Mouse (Mus musculus): Measurements from ENCODE around the gene Chst8. TPM values are rescaled to one million over a fixed set of nuclear protein-coding genes. Genes with fewer than 3 reads are reported as not detected.

Chst8 gene
- total RNA-seq, 1 experiment = 2.7 TPM

DNA sequence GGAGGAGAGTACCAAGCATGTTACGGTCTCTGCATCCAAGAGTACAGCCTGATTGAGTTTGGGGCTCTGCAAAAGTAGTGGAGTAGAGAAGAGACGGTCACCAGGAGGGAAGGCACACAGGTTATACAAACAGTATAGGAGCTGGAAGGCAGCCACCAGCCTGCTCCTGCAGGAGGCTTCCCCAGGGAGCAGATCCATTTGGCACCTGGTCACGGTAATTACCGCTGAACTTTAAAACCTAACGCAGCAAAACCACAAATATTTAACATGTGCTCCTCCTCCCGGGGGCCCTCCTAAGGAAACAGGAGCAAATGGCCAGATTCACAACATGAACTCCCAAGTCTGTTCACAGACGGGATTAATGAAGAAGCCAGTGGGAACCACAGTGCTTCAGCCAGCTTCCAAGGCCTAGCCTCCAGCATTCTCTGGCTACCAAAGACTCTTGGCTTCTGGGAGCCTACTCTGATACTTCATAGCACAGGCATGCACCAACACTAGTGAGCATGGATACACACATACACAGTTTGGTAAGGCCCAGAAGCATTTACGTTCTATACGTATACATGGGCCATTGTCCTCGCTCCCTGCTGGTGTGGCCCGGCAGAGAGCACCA lies 97.6 kb downstream of the Chst8 start:
- H3K36me3 ChIP-seq (ENCODE audit: control insufficient read depth, insufficient read depth, low read length, poor library complexity, severe bottlenecking) = no peaks in the 10 kb centered on the region
- no peak overlapping the region for H3K4me3 ChIP-seq (ENCODE audit: insufficient read depth in 1 of 2, low read depth in 1 of 2, low read length in 2 of 2, poor library complexity in 1 of 2, severe bottlenecking in 1 of 2)
- TF ChIP-seq MAFK (IDR thresholded peaks at IDR 0.05; ENCODE audit: insufficient read depth, low read depth, low read length) (no peak), ZNF384 (IDR thresholded peaks at IDR 0.05; ENCODE audit: low read depth, low read length) (no peak), CHD2 (IDR thresholded peaks at IDR 0.05; ENCODE audit: low read depth, low read length) (no peak), ZC3H11A (IDR thresholded peaks at IDR 0.05; ENCODE audit: borderline replicate concordance, low read depth, low read length) (no peak), HCFC1 (IDR thresholded peaks at IDR 0.05; ENCODE audit: borderline replicate concordance, insufficient read depth, low read length) (no peak)
- H3K4me1 ChIP-seq (ENCODE audit: control insufficient read depth in 2 of 2, insufficient read depth in 2 of 2, low read length in 2 of 2, poor library complexity in 1 of 2) = peaks cover 0 to 9% of the 10 kb centered on the region in 2 experiments; a peak in 3 of 4 replicates
- H3K9me3 ChIP-seq (ENCODE audit: control insufficient read depth, insufficient read depth, low read depth, low read length) = no peaks in the 10 kb centered on the region
- no peak overlapping the region for H3K9ac ChIP-seq (ENCODE audit: insufficient read depth, low read depth, low read length, poor library complexity, severe bottlenecking)
- in situ Hi-C loops (cut with MboI; ENCODE audit: low sequenced_read_pairs in 2 of 2, unreplicated experiment in 2 of 2) = no loop called here
- DNase-seq (ENCODE audit: low read depth, low spot score) = no peak
- no peak overlapping the region for H3K27ac ChIP-seq (ENCODE audit: insufficient read depth, low read depth, low read length, poor library complexity, severe bottlenecking)

DNA sequence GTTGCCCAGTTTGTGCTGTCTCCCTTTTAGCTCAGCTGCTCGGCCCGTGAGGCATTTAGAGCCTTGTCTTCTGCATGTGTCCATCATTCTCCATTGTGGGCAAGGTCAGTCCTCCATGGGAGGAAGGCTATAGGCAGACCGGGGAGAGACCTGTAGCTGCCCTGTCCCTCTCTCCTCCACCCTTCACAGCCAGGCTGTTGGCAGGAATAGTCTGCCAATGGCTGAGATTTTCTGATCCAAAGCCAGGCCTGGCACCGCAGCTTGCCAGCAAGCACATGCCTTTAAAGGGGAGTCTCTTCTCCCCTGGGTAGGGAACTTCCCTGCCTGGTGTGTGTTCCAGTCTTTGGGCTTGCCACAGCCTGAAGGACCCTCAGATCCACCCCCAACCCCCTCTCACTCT lies 103.4 kb downstream of the Chst8 start:
- H3K27ac ChIP-seq (ENCODE audit: insufficient read depth, low read depth, low read length, poor library complexity, severe bottlenecking) = no peak overlapping the region
- no peaks in the 10 kb centered on the region for H3K9me3 ChIP-seq (ENCODE audit: control insufficient read depth, insufficient read depth, low read depth, low read length)
- in situ Hi-C loops (cut with MboI; ENCODE audit: low sequenced_read_pairs in 2 of 2, unreplicated experiment in 2 of 2) = no loop called here
- H3K36me3 ChIP-seq (ENCODE audit: control insufficient read depth, insufficient read depth, low read length, poor library complexity, severe bottlenecking) = no peaks in the 10 kb centered on the region
- no peak overlapping the region for H3K4me3 ChIP-seq (ENCODE audit: insufficient read depth in 1 of 2, low read depth in 1 of 2, low read length in 2 of 2, poor library complexity in 1 of 2, severe bottlenecking in 1 of 2)
- no peak overlapping the region for H3K9ac ChIP-seq (ENCODE audit: insufficient read depth, low read depth, low read length, poor library complexity, severe bottlenecking)
- no peaks in the 10 kb centered on the region for H3K4me1 ChIP-seq (ENCODE audit: control insufficient read depth in 2 of 2, insufficient read depth in 2 of 2, low read length in 2 of 2, poor library complexity in 1 of 2)
- no peak for DNase-seq (ENCODE audit: low read depth, low spot score)
- TF ChIP-seq HCFC1 (IDR thresholded peaks at IDR 0.05; ENCODE audit: borderline replicate concordance, insufficient read depth, low read length) (no peak), CHD2 (IDR thresholded peaks at IDR 0.05; ENCODE audit: low read depth, low read length) (no peak), ZC3H11A (IDR thresholded peaks at IDR 0.05; ENCODE audit: borderline replicate concordance, low read depth, low read length) (no peak), ZNF384 (IDR thresholded peaks at IDR 0.05; ENCODE audit: low read depth, low read length) (no peak), MAFK (IDR thresholded peaks at IDR 0.05; ENCODE audit: insufficient read depth, low read depth, low read length) (no peak)

DNA sequence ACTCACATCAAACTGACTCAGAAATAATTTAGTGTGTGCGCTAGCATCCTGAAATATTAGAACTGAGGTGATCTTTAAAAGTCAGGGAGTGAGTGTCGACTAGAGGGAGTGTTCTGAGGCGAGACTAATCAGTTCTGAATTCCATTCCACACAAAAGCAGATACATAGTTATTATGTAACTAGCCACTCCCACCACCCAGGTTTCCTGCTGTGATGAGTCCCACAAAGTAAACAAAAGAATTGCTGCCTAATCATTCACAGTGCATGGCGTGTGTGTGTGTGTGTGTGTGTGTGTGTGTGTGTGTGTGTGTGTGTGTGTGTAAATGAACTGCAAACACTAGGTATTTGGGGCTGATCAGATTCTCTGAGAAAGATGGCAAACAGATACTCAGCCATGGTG lies 108.1 kb downstream of the Chst8 start:
- no peaks in the 10 kb centered on the region for H3K9me3 ChIP-seq (ENCODE audit: control insufficient read depth, insufficient read depth, low read depth, low read length)
- DNase-seq (ENCODE audit: low read depth, low spot score) = no peak
- in situ Hi-C loops (cut with MboI; ENCODE audit: low sequenced_read_pairs in 2 of 2, unreplicated experiment in 2 of 2) = no loop called here
- H3K36me3 ChIP-seq (ENCODE audit: control insufficient read depth, insufficient read depth, low read length, poor library complexity, severe bottlenecking) = no peaks in the 10 kb centered on the region
- H3K4me3 ChIP-seq (ENCODE audit: insufficient read depth in 1 of 2, low read depth in 1 of 2, low read length in 2 of 2, poor library complexity in 1 of 2, severe bottlenecking in 1 of 2) = no peak overlapping the region
- H3K9ac ChIP-seq (ENCODE audit: insufficient read depth, low read depth, low read length, poor library complexity, severe bottlenecking) = no peak overlapping the region
- TF ChIP-seq ZC3H11A (IDR thresholded peaks at IDR 0.05; ENCODE audit: borderline replicate concordance, low read depth, low read length) = no peak
- TF ChIP-seq MAFK (IDR thresholded peaks at IDR 0.05; ENCODE audit: insufficient read depth, low read depth, low read length) = no peak
- no peak for TF ChIP-seq ZNF384 (IDR thresholded peaks at IDR 0.05; ENCODE audit: low read depth, low read length)
- no peak for TF ChIP-seq CHD2 (IDR thresholded peaks at IDR 0.05; ENCODE audit: low read depth, low read length)
- TF ChIP-seq HCFC1 (IDR thresholded peaks at IDR 0.05; ENCODE audit: borderline replicate concordance, insufficient read depth, low read length) = no peak
- no peak overlapping the region for H3K27ac ChIP-seq (ENCODE audit: insufficient read depth, low read depth, low read length, poor library complexity, severe bottlenecking)
- H3K4me1 ChIP-seq (ENCODE audit: control insufficient read depth in 2 of 2, insufficient read depth in 2 of 2, low read length in 2 of 2, poor library complexity in 1 of 2) = no peaks in the 10 kb centered on the region

DNA sequence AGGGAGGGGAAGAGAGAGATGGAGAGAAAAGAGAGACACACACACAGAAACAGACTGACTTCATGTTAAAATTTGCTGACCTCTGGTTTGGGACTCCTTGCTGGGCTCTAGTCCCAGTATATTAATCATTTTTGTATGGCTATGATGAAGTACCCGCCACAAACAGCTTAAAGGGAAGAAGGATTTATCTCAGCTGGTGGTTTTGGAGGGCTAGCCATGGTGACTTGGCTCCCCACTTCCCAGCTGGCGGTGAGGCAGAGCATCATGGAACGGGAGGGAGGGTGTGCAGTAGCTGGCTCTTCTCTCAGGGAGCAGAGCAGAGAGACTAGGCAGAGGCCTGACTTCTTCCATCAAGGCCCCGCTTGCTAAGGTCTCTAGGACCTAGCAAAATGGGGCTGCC lies 109.1 kb downstream of the Chst8 start:
- Histone ChIP-seq H3K9me3 (ENCODE audit: control insufficient read depth, insufficient read depth, low read depth, low read length) (no peaks in the 10 kb centered on the region), H3K4me1 (ENCODE audit: control insufficient read depth in 2 of 2, insufficient read depth in 2 of 2, low read length in 2 of 2, poor library complexity in 1 of 2) (no peaks in the 10 kb centered on the region), H3K36me3 (ENCODE audit: control insufficient read depth, insufficient read depth, low read length, poor library complexity, severe bottlenecking) (no peaks in the 10 kb centered on the region), H3K9ac (ENCODE audit: insufficient read depth, low read depth, low read length, poor library complexity, severe bottlenecking) (no peak overlapping the region), H3K27ac (ENCODE audit: insufficient read depth, low read depth, low read length, poor library complexity, severe bottlenecking) (no peak overlapping the region), H3K4me3 (ENCODE audit: insufficient read depth in 1 of 2, low read depth in 1 of 2, low read length in 2 of 2, poor library complexity in 1 of 2, severe bottlenecking in 1 of 2) (no peak overlapping the region)
- no peak for DNase-seq (ENCODE audit: low read depth, low spot score)
- TF ChIP-seq ZNF384 (IDR thresholded peaks at IDR 0.05; ENCODE audit: low read depth, low read length) (no peak), MAFK (IDR thresholded peaks at IDR 0.05; ENCODE audit: insufficient read depth, low read depth, low read length) (no peak), CHD2 (IDR thresholded peaks at IDR 0.05; ENCODE audit: low read depth, low read length) (no peak), ZC3H11A (IDR thresholded peaks at IDR 0.05; ENCODE audit: borderline replicate concordance, low read depth, low read length) (no peak), HCFC1 (IDR thresholded peaks at IDR 0.05; ENCODE audit: borderline replicate concordance, insufficient read depth, low read length) (no peak)
- in situ Hi-C loops (cut with MboI; ENCODE audit: low sequenced_read_pairs in 2 of 2, unreplicated experiment in 2 of 2) = no loop called here
